Mouse (Mus musculus) gastrocnemius, postnatal 14 days (tissue): Measurements from ENCODE around the gene Smim10l2a. TPM values are rescaled to one million over a fixed set of nuclear protein-coding genes. Genes with fewer than 3 reads are reported as not detected.
"Not testable (repeated sequence)": the region's sequence is repeated elsewhere in the genome, so short reads cannot be mapped to it uniquely, and the experiment has no call there.

Experiments used
- DNase-seq: peaks from one replicate; pipeline ENCODE4 v3.0.0; 2021; ENCODE audit warnings: mixed read lengths
- intact Hi-C: fragments of 180-260 bp; cut with DNase I; formaldehyde crosslinking; loops from one replicate; pipeline ENCODE4 v1.15.1; 2025; ENCODE audit warnings: low total_unique reads
- long read RNA-seq, 2 experiments: library from polyadenylated mRNA; stranded (forward); transcript quantifications; one replicate each; pipeline ENCODE4 v2.0.0; 2021
- total RNA-seq, 2 experiments: library from RNA; stranded (reverse); gene quantifications; 2 replicates each; pipeline ENCODE4 v1.2.3; 2021

The Smim10l2a gene
- total RNA-seq = under 1 TPM; 0.09 to 0.14 TPM
- long read RNA-seq, experiment 1 = 0 reads
- long read RNA-seq, experiment 2 = 0 reads

GRCm38 (mm10) chrX:56374431-56375128, at the start of gene Smim10l2a:
Gene Smim10l2a (plus strand): TSS chrX:56374586.
- peak; percentile 18 for DNase-seq
- intact Hi-C loops = not testable (repeated sequence)

DNA sequence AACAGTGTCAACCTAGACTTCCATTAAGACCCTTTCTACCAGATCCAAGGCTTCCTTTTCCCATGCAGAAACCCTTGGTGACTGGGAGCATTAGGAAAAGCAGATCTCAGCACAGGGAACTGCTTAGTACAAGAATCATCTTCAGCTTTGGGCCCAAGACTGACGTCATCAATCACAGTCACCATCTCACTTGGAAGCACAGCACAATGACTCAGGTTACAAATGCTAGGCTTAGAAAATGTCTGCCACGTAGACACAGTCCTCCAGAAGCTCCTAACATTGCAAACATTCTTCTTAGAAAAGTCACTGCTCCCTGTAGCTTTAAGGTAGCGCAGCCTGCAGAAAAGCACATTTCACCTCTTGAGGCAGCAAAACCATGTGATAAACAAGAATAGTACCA, 42.3 kb upstream of the Smim10l2a start:
- no peak for DNase-seq
- intact Hi-C loops = no loop called here

GRCm38 (mm10) chrX:56340305-56340704, 34.1 kb upstream of the Smim10l2a start:
- intact Hi-C loops = no loop called here
- no peak for DNase-seq

DNA sequence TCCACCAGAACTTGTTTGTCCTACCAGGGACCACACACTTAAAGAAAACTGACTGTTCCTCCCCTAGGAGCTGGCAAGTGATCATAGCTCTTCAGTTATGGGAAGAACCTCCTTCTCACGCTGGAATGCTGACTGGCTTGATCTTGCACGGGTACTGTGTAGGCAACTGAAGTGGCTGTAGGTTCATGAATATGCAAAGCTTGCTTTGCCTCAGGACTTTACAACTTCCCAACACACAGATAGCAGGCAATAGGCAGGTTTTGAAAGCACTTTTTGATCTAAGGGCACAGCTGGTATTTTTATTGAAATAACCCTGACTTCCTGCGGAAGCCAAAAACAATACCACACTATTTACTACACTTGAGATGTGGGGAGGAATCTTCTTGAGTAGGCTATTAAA, 31.5 kb upstream of the Smim10l2a start:
- no peak for DNase-seq
- intact Hi-C loops = no loop called here

- intact Hi-C loops = no loop called here
- DNase-seq = peak; percentile 87
These were observed 28.0 kb upstream of the Smim10l2a start, which contains the start of gene Zfp449 for GRCm38 (mm10) chrX:56346176-56346931. Gene Zfp449 (plus strand): TSS chrX:56346400.

- intact Hi-C loops = no loop called here
- DNase-seq = peak; percentile 59
These were observed 27.5 kb upstream of the Smim10l2a start for GRCm38 (mm10) chrX:56346932-56347253.

GRCm38 (mm10) chrX:56380852-56381251, 6.5 kb downstream of the Smim10l2a start:
- intact Hi-C loops = no loop called here
- no peak for DNase-seq

GRCm38 (mm10) chrX:56384142-56384541, 9.8 kb downstream of the Smim10l2a start:
- intact Hi-C loops = no loop called here

DNA sequence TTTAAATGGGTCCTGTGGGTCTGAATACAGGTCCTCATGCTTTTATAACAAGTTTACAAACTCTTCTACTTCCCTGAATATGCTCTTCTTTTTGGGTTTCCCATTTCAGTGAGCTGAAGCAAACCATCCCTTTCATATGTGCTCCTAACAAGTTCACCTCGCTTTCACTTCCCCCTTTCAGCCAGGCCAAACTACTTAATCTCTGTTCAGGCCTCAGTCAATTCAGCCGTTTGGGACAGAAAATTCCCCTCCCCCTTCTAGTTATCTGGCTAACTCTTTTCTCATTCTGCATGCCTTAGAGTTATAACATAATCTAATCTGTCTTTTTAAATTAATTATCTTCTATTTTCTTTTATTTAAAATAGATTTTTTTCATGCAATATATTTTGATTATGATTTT, 30.3 kb downstream of the Smim10l2a start:
- intact Hi-C loops = no loop called here
- DNase-seq = no peak

More at GRCm38 (mm10) chrX:56384142-56384541, 9.8 kb downstream of the Smim10l2a start:
- DNase-seq = no peak

GRCm38 (mm10) chrX:56405482-56405881, 31.1 kb downstream of the Smim10l2a start:
- intact Hi-C loops = no loop called here
- DNase-seq = no peak

DNA sequence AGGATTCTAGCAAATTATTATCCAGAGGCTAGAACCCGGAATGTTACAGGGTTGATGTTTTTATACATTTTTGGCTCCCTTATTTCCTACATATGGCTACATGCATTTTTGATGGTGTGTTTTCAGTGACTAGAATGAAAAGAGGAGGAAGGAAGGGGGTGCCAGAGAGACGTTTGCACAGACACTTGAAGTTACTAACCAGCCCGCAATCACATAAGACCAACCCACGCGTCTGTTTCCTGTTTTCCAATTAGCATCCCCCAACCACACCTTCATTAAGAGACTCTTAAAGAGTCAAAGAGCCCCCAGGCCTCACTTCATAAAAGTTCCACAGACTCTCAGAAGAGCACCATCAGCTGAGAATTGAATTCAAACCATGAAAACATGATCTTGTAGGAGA, 31.7 kb downstream of the Smim10l2a start:
- intact Hi-C loops = no loop called here
- no peak for DNase-seq

DNA sequence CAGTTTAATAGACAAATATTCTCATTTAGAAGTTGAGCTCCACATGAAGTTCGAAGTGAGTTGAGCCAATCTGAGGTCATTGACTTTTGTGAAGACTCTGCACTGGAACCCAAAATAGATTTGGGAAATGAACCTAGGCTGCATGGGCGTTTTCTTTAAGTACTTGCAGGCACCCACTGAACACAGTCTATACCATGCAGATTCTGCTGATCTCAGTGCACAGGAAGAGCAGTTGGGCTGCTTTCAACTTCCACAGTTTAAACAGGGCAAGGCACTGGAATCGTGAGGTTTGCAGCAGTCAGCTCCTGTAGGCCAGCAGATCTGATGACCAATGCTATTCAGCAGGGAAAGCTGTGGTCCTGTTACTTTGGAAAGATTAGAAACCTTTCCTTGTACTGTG, 41.9 kb downstream of the Smim10l2a start:
- no peak for DNase-seq

DNA sequence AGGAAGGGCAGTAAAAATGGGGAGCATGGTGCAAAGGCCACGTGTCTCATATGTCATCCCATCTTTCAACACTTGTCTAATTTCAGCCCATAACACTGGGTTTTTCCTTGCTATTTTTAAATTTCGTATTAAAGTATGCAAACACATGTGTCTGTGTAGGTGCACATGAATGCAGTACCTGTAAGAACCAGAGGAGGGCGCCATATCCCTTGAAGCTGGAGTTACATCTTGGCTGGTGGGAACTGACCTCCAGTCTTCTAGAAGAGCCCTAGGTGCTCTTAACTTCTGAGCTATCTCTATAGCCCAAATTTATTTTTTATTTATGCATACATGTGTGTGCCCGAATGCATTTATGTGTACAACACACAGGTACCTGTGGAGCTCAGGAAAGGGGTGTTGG, 43.2 kb downstream of the Smim10l2a start:
- DNase-seq = no peak
- intact Hi-C loops = no loop called here

More for the DNA sequence above, 41.9 kb downstream of the Smim10l2a start:
- intact Hi-C loops = no loop called here

Other genes starting within 250 kb of the Smim10l2a start
- under 1 TPM in 1 of 2 experiments, not detected in 1; 0.31 TPM for gene 3830403N18Rik, start 238.0 kb upstream of the Smim10l2a start, total RNA-seq
- gene Gm773, start 161.7 kb upstream of the Smim10l2a start, total RNA-seq = not detected
- gene Zfp449, start 28.2 kb upstream of the Smim10l2a start, total RNA-seq = 1 to 10 TPM; 2.7 to 3.1 TPM
- gene Gm2174, start 73.4 kb downstream of the Smim10l2a start, total RNA-seq = under 1 TPM in 1 of 2 experiments, not detected in 1; 0.91 TPM
- gene Ints6l, start 80.3 kb downstream of the Smim10l2a start, total RNA-seq = 1 to 10 TPM; 5.9 to 6.0 TPM
- gene Gm10477, start 150.2 kb downstream of the Smim10l2a start, total RNA-seq = not detected
- gene Gm648, start 175.0 kb downstream of the Smim10l2a start, total RNA-seq = not detected
- 10 to 100 TPM; 16.7 to 17.4 TPM for gene Mmgt1, start 223.5 kb downstream of the Smim10l2a start, total RNA-seq
- 10 to 100 TPM; 14.9 to 19.7 TPM for gene Slc9a6, start 235.2 kb downstream of the Smim10l2a start, total RNA-seq